Mouse (Mus musculus) thymus, postnatal 0 days (tissue): Measurements from ENCODE around the gene Gm14124. TPM values are rescaled to one million over a fixed set of nuclear protein-coding genes. Genes with fewer than 3 reads are reported as not detected.
A peak's percentile ranks its signal among the peaks of the same experiment; 100 is the strongest.
"Not testable (repeated sequence)": the region's sequence is repeated elsewhere in the genome, so short reads cannot be mapped to it uniquely, and the experiment has no call there.

Source experiments
- DNase-seq: peaks from one replicate; pipeline ENCODE4 v3.0.0-alpha.2; 2015; ENCODE audit warnings: low spot score
- polyA plus RNA-seq: library from polyadenylated mRNA; unstranded; fragments of >200 nt; fragmentation: Nextera tagmentation; extraction: Ambion mirVana; gene quantifications from 2 replicates; pipeline ENCODE4 v1.2.1, GENCODE M21; 2015

Gm14124 gene
- 0.04 TPM in 1 of 2 replicates, not detected in the other for polyA plus RNA-seq

- not testable (repeated sequence) for DNase-seq
Measured at GRCm38 (mm10) chr2:150257291-150257690, at the start of gene Gm14124. Gene Gm14124, plus strand, starts transcription at chr2:150257517.

GRCm38 (mm10) chr2:150217600-150218362, 39.5 kb upstream of the Gm14124 start, which contains the start of gene Zfp937:
Gene Zfp937, plus strand, starts transcription at chr2:150218073.
- DNase-seq, result peak; percentile 2

- not testable (repeated sequence) for DNase-seq
Measured at GRCm38 (mm10) chr2:150218363-150218725, 39.0 kb upstream of the Gm14124 start.

GRCm38 (mm10) chr2:150223263-150223662, 34.1 kb upstream of the Gm14124 start:
- DNase-seq, result not testable (repeated sequence)

- no peak for DNase-seq
Measured at GRCm38 (mm10) chr2:150243211-150243610, 14.1 kb upstream of the Gm14124 start.

GRCm38 (mm10) chr2:150255491-150255890, 1.8 kb upstream of the Gm14124 start, which contains the start of gene Gm21994:
Gene Gm21994, minus strand, starts transcription at chr2:150255591.
- not testable (repeated sequence) for DNase-seq

- DNase-seq, result not testable (repeated sequence)
Measured at GRCm38 (mm10) chr2:150256861-150257260, 456 bp upstream of the Gm14124 start.

- no peak for DNase-seq
Measured at GRCm38 (mm10) chr2:150293669-150294068, 36.4 kb downstream of the Gm14124 start.

- no peak for DNase-seq
Measured at GRCm38 (mm10) chr2:150299096-150299495, 41.8 kb downstream of the Gm14124 start.

- peak; percentile 11 for DNase-seq
Measured at GRCm38 (mm10) chr2:150307183-150307773, 50.0 kb downstream of the Gm14124 start.

GRCm38 (mm10) chr2:150310952-150311884, 53.9 kb downstream of the Gm14124 start:
- DNase-seq, result peak; percentile 82

- no peak for DNase-seq
Measured at GRCm38 (mm10) chr2:150316140-150316539, 58.8 kb downstream of the Gm14124 start.

GRCm38 (mm10) chr2:150318973-150319372, 61.7 kb downstream of the Gm14124 start:
- DNase-seq, result no peak

Other genes starting within 250 kb of the Gm14124 start
- gene Zfp120, start 120.8 kb upstream of the Gm14124 start, polyA plus RNA-seq, result 8.5 and 9.1 TPM in 2 replicates
- not detected in 2 replicates for gene Gm10770, start 77.8 kb upstream of the Gm14124 start, polyA plus RNA-seq
- gene Gm14139, start 75.8 kb upstream of the Gm14124 start, polyA plus RNA-seq, result 0.18 and 0.51 TPM in 2 replicates
- gene Zfp937, start 39.4 kb upstream of the Gm14124 start, polyA plus RNA-seq, result 2.7 and 2.9 TPM in 2 replicates
- gene Gm21994, start 1.9 kb upstream of the Gm14124 start, polyA plus RNA-seq, result 3.4 TPM in 2 replicates
- gene Gm10130, start 66.2 kb downstream of the Gm14124 start, polyA plus RNA-seq, result 2.6 and 3.2 TPM in 2 replicates
- 4.6 TPM in 2 replicates for gene 3300002I08Rik, start 105.2 kb downstream of the Gm14124 start, polyA plus RNA-seq
- gene Zfp442, start 194.0 kb downstream of the Gm14124 start, polyA plus RNA-seq, result 1.6 and 2.2 TPM in 2 replicates
- gene Zfp345, start 227.6 kb downstream of the Gm14124 start, polyA plus RNA-seq, result 0.28 and 0.30 TPM in 2 replicates